Mouse (Mus musculus) neutrophil, adult 5-6 weeks (primary cell): Measurements from ENCODE around the gene Baiap2. TPM values are rescaled to one million over a fixed set of nuclear protein-coding genes. Genes with fewer than 3 reads are reported as not detected.

Experiments
- ATAC-seq: fragments of 151-379, 151-347 bp; 2 replicates; pipeline ENCODE4 v1.8.0; 2017; ENCODE audit warnings: mild to moderate bottlenecking, moderate TSS enrichment; ENCODE audit not compliant: insufficient number of reproducible peaks, poor library complexity, low FRiP score, severe bottlenecking; ENCODE audit errors: extremely low read depth
- total RNA-seq: library from RNA; stranded (forward); fragments of 200-1000 nt; gene quantifications from 2 replicates; pipeline ENCODE4 v1.2.3, GENCODE M21; 2017

Baiap2 gene
- total RNA-seq, 1 experiment from 2014 or later = 14.7 TPM

- no peak for ATAC-seq
Observed at GRCm38 (mm10) chr11:120048252-120048556, 105.6 kb downstream of the Baiap2 start.

- ATAC-seq = no peak
Observed at GRCm38 (mm10) chr11:120049067-120049466, 106.5 kb downstream of the Baiap2 start.

GRCm38 (mm10) chr11:120051124-120051811 lies 108.7 kb downstream of the Baiap2 start:
- no peak for ATAC-seq

GRCm38 (mm10) chr11:120052274-120052673 lies 109.7 kb downstream of the Baiap2 start:
- no peak for ATAC-seq

- no peak for ATAC-seq
Observed at GRCm38 (mm10) chr11:120053846-120054245, 111.3 kb downstream of the Baiap2 start.

GRCm38 (mm10) chr11:120055953-120056732 lies 113.6 kb downstream of the Baiap2 start:
- ATAC-seq = no peak

Other genes starting within 250 kb of the Baiap2 start
- 20.0 and 21.4 TPM in 2 replicates for gene Chmp6, start 29.3 kb upstream of the Baiap2 start, total RNA-seq
- 14.4 and 16.2 TPM in 2 replicates for gene Aatk, start 104.4 kb downstream of the Baiap2 start, total RNA-seq
- 6.3 and 12.6 TPM in 2 replicates for gene Cep131, start 144.1 kb downstream of the Baiap2 start, total RNA-seq
- 15.5 and 30.6 TPM in 2 replicates for gene Tepsin, start 156.0 kb downstream of the Baiap2 start, total RNA-seq
- gene Ndufaf8, start 156.2 kb downstream of the Baiap2 start, total RNA-seq = 8.8 and 11.3 TPM in 2 replicates
- 49.0 and 60.3 TPM in 2 replicates for gene Slc38a10, start 208.6 kb downstream of the Baiap2 start, total RNA-seq